Mouse (Mus musculus) heart, postnatal 4 days (tissue): Measurements from ENCODE around the gene Txlna. TPM values are rescaled to one million over a fixed set of nuclear protein-coding genes. Genes with fewer than 3 reads are reported as not detected.

Experiments
- DNase-seq: peaks from one replicate; pipeline ENCODE4 v3.0.0; 2021
- total RNA-seq, 2 experiments: library from RNA; stranded (reverse); gene quantifications; 2 replicates each; pipeline ENCODE4 v1.2.3; 2021

The Txlna gene
- total RNA-seq, 2 experiments from 2014 or later: 40.0 to 41.9 TPM

- DNase-seq: peak; percentile 85
These were observed 16.4 kb downstream of the Txlna start for GRCm38 (mm10) chr4:129624281-129625028.

GRCm38 (mm10) chr4:129623681-129624091 lies 17.2 kb downstream of the Txlna start, which contains the start of gene Ccdc28b:
TSS of gene Ccdc28b (minus strand) at chr4:129623947.
- peak; percentile 50 for DNase-seq

- no peak for DNase-seq
These were observed 17.9 kb downstream of the Txlna start for GRCm38 (mm10) chr4:129622803-129623535.

GRCm38 (mm10) chr4:129622120-129622802 lies 18.6 kb downstream of the Txlna start:
- DNase-seq: no peak

- peak; percentile 37 for DNase-seq
These were observed 19.5 kb downstream of the Txlna start for GRCm38 (mm10) chr4:129621283-129621841.

- no peak for DNase-seq
These were observed 20.2 kb downstream of the Txlna start for GRCm38 (mm10) chr4:129620419-129621282.

GRCm38 (mm10) chr4:129618786-129619691 lies 21.8 kb downstream of the Txlna start, which contains the start of gene Iqcc:
TSS of gene Iqcc (minus strand) at chr4:129619099.
- DNase-seq: peak; percentile 97

GRCm38 (mm10) chr4:129618031-129618430 lies 22.8 kb downstream of the Txlna start:
- no peak for DNase-seq

GRCm38 (mm10) chr4:129617121-129617641 lies 23.7 kb downstream of the Txlna start:
- DNase-seq: no peak

- no peak for DNase-seq
These were observed 24.2 kb downstream of the Txlna start for GRCm38 (mm10) chr4:129616631-129617030.

- DNase-seq: no peak
These were observed 25.0 kb downstream of the Txlna start for GRCm38 (mm10) chr4:129615801-129616290.

- DNase-seq: peak; percentile 75
These were observed 26.8 kb downstream of the Txlna start, which contains the start of gene Dcdc2b for GRCm38 (mm10) chr4:129614093-129614492. TSS of gene Dcdc2b (minus strand) at chr4:129614257.

GRCm38 (mm10) chr4:129610472-129610871 lies 30.4 kb downstream of the Txlna start:
- DNase-seq: no peak

GRCm38 (mm10) chr4:129610026-129610425 lies 30.8 kb downstream of the Txlna start:
- DNase-seq: no peak

- DNase-seq: no peak
These were observed 31.7 kb downstream of the Txlna start for GRCm38 (mm10) chr4:129609139-129609631.

GRCm38 (mm10) chr4:129608426-129609025 lies 32.3 kb downstream of the Txlna start:
- DNase-seq: peak; percentile 88

GRCm38 (mm10) chr4:129600233-129601158 lies 40.4 kb downstream of the Txlna start, which contains the start of the genes Eif3i and Tmem234:
TSS of gene Eif3i (minus strand) at chr4:129600648.
TSS of gene Tmem234 (plus strand) at chr4:129600668.
- DNase-seq: peak; percentile 87

- no peak for DNase-seq
These were observed 52.0 kb downstream of the Txlna start for GRCm38 (mm10) chr4:129588865-129589264.
